Mouse (Mus musculus) gastrocnemius, postnatal 4 days (tissue): ENCODE measurements around the gene Soat2. TPM values are rescaled to one million over a fixed set of nuclear protein-coding genes. Genes with fewer than 3 reads are reported as not detected.
"Not testable (repeated sequence)": the region's sequence is repeated elsewhere in the genome, so short reads cannot be mapped to it uniquely, and the experiment has no call there.

ENCODE experiments used
- DNase-seq, 2 experiments: peaks; one replicate each; pipeline ENCODE4 v3.0.0; 2021 to 2022; ENCODE audit warnings: low spot score in 2 of 2, mixed read lengths in 2 of 2
- total RNA-seq, 2 experiments: library from RNA; stranded (reverse); gene quantifications; 2 replicates each; pipeline ENCODE4 v1.2.3; 2021

Gene Soat2
- total RNA-seq, 2 experiments from 2014 or later = 0.18 to 0.39 TPM

DNA sequence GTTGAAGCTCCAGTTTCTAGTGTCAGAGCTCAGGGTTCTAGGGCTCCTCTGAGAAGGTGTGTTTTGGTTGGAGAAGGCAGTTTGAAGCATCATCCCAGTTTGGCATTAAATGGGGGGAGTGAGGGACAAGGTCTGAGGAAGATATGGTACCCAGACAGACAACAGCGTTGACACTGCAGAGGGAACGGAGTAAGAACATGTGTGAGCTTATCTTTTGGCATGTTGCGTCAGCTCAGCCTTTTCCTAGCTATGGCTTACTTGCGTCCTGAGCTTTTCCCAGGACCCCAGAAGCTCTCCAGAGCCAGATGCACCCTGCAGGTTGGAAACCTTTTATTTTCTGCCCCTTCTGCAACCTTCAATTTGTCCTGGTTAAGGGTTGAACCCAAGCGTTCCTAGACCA lies 4.2 kb upstream of the Soat2 start:
- no peak for DNase-seq

DNA sequence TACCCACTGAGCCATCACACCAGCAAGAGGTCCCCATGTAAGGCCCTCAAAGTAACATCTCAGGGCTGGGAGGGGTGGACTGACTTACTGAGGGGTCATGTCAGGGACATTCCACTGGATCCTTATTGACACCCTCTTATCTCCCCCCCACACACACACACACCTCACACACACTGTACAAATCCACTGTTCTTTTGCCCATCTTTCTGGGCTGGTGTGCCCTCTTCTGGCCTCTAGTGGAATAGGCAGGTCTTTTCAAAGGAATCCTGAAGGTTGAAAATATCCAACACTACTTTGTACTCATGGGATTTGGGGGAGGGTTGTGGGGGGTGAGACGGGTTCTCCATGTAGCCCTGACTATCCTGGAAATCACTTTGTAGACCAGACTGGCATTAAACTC lies 3.4 kb upstream of the Soat2 start:
- DNase-seq = peak in 1 of 2 experiments; percentile 49

DNA sequence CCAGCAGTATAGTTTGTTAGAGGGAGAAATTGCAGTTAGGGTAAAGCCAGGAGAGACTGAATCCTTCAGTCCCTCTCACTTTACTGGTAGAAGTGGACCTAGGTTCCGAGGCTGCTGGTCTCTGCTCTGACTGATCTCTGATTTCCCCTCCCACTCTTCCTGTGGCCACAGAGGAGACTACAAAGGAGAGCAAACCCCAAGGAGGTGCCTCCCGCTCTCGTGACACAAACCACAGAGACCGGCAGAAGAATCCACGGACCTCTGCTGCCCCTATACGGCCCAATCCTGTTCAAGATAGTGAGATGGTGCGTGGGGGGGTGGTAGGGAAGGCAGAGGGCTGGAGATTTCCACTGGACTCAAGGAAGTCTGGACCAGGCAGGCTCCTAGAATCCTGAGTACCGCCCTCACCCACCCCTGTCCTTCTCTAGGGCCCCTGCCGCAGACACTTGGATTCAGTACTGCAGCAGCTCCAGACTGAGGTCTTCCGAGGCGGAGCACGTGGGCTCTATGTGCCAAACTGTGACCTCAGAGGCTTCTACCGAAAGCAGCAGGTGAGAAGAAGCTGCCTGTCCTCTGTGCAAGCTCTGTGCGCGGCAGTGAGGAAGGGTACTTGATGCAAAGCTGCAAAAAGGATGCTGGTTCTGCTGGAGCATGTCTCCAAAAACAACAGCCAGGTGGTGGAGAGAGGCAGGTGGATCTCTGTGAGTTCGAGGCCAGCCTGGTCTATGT lies 2.5 kb upstream of the Soat2 start:
- no peak for DNase-seq

DNA sequence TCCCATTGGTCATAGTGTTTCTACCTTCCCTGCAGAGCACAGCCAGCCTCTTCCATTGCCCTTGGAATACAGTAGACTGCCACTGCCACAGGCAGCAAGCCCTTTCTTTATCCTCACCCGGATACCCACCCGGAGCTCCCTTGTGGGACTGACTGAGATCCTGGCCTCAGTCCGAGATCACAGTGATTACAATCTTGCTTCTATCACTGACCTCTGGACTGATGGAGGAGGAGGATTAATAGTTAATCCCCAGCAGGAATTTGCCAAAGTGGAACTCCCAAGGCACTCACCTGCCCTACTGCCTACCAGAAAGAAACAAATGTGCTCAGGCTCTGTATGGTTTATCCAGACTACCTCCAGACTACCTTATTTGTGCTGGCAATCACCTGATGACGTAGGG lies 765 bp upstream of the Soat2 start:
- DNase-seq = no peak

DNA sequence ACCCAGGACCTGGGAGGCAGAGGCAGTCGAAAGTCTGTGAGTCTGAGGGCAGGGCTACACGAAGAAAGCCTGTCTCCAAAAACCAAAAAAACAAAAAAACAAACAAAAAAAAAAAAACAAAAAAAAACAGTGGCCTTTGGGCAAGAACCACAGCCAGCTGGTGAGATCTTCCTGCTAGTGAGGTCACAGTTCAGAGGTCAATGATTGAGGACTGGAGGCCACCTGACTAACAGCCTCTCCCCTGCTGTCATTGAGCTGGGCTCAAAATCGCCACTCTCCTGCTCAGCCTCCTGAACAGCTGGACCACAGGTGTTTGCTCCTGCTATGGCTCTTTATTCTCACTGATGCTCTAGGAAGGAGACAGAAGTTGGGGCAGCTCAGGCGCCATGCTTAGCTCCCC lies 2.3 kb downstream of the Soat2 start:
- no peak for DNase-seq

DNA sequence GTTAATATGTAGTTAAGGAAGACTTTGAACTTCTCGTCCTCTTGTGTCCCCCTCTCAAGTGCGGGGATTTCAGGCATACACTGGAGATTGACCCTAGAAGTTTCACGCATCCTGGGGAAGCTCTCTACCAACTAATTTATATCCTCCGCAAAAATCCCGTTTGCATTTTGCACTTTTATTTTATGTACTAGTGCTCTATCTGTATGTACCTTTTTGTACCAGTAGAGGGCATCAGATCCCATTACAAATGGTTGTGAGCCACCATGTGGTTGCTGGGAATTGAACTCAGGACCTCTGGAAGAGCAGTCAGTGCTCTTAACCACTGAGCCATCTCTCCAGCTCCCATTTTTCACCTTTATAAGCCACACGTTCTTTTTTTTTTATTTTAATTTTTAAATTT lies 4.7 kb downstream of the Soat2 start:
- DNase-seq = not testable (repeated sequence)

DNA sequence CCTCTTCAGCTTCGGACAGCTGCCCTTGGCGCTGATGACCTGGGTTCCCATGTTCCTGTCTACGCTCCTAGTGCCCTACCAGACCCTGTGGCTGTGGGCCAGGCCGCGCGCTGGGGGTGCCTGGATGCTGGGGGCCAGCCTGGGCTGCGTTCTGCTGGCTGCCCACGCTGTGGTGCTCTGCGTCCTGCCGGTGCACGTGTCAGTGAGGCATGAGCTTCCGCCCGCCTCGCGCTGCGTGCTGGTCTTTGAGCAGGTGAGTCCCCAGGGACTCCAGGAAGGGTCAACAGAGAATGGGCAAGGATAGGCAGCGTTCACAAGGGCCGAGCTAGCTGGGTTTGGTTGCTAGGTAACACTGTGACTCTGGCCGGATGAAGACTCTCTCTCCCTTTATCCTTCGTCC lies 6.5 kb downstream of the Soat2 start:
- DNase-seq = no peak

DNA sequence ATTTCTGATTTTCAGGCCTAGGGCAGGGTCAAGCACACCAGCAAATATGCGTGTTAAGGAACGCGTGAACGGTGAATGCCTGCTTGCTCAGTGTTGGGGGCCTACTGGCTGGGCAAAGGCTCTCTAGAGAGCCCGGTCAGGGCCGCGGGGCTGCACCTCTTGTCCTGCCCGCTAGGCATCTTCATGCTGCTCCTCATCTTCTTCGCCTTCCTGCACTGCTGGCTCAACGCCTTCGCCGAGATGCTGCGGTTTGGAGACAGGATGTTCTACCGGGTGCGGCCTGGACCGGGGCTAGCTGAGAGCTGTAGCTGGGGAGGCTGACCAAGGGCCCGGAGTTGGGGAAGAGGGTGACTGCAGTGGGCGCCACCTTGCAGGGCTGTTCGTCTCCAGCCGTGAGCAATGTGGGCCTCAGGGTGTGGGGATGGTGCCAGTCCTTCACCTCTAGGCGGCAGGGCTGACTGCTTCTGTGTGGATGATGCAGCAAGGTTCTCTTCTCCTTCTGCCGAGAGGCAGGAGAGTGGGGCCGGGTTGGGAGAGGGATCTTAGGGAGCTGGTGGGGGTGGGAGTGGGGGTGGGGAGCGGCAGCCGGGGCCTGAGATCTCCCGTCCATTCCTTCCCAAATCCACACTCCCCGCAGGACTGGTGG lies 10.2 kb downstream of the Soat2 start:
- no peak for DNase-seq

DNA sequence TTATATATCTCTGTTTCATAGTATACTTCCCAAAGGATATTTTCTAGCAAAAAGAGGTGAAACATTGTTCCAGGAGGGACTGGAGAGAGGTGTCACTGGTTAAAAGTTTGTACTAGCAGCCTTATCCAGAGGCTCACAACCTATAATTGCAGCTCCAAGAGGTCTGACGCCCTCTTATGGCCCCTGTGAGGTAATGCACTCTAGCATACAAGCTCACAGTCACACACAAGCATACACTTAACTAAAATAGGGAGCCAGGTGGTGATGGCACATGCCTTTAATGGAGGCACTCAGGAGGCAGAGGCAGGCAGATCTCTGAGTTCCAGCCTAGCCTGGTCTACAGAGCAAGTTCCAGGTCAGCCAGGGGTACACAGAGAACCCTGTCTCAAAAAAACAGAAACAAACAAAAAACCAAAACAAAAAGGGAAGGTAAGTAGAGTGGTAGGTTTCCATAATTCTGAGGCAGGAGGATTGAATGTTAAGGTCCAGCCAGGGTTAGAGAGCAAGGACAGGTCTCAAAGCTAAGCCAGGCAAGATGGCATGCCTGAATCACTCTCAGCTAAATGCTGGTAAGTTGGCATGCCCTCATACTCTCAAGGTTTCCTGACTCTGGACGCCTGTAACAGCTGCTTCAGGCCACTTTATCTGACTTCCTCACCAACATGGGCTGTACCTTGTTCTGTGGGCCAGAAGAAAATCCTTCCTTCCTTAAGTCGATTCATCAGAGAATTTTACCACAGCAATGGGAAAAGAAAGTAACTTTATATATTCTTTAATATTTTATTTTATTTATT lies 13.8 kb downstream of the Soat2 start:
- no peak for DNase-seq

DNA sequence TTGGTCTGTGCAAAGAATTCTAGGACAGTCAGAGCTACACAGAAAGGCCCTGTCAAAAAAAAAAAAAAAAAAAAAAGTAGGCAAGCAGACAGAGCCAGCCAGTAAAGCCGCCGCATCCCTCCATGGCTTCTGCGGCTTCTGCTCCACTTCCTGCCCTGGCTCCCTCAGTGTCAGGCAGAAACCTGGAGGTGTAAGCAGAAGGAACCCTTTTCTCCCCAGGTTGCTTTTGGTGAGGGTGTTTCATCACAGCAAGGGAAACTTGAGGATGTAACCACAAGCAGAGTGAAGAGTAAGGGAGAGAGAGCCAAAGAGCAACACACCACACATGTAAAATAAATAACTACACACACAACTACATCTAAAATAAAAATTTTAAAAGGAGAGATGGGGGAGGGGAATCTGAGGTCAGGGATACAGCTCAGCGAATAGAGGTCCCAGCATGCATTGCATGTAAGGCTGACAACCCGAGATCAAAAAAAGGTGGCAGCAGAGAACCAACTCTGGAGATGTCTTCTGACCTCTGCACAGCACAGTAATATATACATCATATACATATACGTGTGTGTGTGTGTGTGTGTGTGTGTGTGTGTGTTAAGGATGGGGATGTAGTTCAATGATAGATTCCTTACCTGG lies 15.3 kb downstream of the Soat2 start:
- DNase-seq = no peak

DNA sequence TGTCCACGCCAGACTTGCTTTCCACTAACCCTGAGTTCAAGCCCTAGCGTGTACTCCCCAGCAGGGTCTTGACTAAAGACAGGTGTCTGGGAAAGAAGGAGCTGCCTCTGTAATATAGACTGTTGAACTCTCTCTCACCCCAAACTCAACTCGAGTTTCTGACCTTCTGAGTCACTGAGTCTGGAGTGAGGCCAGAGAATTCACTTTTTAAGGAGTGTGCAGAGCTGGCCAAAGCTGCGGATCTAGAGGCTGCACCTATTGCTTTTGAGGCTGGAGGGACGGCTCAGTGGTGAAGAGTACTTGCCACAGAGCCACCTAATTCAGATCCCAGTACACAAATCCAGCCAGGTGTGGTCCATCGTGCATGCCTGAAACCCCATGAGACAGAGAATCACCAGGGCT lies 17.3 kb downstream of the Soat2 start:
- no peak for DNase-seq

DNA sequence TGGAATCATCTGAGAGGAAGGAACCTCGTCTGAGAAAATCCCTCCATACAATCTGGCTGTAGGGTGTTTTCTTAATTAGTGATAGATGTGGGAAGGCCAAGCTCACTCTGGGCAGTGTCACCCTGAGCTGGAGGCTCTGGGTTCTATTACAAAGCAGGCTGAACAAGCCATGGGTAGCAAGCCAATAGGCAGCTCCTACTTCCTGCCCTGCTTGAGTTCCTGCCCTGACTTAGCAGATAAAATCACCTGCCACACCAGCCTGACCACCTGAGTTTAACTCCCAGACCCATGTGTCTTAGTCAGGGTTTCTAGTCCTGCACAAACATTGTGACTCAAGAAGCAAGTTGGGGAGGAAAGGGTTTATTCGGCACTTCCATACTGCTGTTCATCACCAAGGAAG lies 18.7 kb downstream of the Soat2 start:
- DNase-seq = no peak

DNA sequence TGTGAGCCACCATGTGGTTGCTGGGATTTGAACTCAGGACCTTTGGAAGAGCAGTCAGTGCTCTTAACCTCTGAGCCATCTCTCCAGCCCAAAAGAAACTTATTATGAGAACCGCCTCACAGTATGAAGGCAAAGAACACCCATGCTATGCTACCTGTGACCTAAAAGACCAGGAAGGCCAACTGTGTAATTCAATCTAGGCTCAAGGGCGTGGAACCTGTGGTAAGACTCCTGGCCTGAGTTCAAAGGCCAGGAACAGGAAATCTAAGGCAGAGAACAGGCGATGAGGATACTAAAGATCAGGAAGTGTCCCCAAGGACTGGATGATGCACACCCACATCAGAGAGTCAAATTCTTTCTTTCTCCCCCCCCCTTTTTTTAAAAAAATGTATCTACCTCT lies 23.3 kb downstream of the Soat2 start:
- no peak for DNase-seq

DNA sequence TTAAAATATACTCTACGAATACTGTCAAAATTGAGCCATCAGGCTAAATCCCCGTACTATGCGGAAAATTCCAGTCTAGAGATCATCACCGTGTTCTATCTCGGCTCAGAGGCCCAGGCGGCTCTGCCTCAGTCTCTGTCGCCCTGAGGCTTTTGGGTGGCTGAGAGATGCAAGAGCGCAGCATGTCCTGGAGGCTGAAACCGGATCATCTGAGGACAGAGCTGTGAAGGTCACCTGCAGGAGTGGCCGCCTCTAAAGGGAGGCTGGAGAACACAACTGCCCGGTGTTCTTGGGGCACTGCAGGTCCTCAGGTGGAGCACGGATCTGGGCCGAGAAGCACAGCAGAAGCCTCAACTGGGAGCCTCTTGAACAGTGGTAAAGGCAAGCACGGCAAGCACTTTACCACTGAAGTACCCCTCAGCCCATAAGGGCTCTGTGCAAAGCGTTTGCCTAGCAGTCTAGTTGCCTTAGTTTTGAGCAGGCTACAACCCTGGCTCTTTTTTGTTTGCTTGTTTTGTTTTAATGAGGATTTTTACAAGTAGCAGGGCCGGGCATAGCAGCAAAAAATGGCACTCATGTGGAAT lies 25.5 kb downstream of the Soat2 start:
- DNase-seq = no peak

DNA sequence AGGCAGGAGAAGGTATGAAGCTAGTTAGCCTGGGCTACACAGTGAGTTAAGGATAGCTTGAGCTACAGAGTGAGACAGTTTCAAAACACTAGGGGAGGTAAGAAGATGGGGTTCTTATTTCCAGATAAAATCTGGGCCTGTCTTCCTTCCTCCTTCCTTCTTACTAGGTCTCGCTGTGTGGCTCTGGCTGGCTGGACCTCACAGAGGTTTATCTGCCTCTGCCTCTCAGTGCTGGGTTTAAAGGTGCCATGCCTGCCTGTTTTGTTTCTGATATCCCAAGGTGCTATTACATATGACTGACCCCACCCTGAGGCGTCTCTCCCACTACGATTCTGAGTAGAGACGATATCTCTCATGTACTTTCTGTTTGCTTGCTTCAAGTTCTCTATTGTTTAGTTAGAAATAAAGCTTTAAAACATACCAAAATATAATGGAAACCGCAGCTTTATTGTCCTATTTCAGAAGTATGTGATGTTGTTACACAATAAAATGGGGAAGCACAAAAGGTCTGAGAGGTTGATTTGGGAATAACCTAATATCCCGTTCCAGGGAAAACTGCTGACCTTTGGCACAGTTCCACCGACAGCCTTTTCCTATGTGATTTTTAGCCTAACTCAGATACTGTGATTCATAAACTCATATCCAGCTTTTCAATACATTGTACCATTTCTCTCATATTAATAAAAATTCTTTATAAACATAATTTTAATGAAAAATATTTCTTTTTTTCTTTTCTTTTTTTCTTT lies 26.4 kb downstream of the Soat2 start:
- no peak for DNase-seq

DNA sequence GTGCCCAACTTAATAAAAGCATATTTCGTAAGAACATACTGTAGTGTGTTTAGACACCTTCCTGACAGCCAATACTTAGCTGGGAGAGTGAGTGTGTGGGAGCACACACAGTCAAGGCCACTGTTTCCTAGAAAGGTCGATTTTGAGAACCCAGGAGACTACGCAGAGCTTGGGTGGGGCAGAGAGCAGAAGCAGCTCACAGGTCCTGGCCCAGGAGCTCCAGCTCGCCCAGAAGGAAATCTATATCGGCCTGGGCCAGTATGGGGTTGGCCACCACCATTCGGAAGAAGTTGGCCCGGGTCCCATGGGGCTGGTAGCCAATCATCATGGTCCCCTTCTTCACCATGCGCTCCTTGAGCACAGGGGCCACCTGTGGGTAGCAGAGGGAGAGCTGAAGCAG lies 27.1 kb downstream of the Soat2 start:
- DNase-seq = no peak

DNA sequence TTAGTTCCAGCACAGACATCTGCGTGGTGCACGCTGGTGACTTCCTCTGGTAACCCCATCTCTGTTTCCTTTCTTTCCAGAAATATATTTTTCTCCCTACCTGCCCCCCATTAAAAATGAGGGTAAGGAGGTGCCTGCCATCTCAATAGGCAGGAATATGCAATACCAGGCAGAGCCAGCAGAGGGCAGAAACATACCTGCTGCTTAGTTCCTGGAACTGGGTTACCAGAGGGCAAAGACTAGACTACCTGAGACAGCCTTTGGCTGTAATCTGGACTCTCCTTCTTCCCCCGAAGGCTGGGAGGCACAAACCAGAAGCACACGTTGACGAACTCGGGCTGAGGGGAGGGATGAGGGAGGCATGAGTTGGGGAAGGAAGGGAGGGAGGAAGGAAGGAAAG lies 28.0 kb downstream of the Soat2 start:
- peak; percentile 43 to 62 for DNase-seq

DNA sequence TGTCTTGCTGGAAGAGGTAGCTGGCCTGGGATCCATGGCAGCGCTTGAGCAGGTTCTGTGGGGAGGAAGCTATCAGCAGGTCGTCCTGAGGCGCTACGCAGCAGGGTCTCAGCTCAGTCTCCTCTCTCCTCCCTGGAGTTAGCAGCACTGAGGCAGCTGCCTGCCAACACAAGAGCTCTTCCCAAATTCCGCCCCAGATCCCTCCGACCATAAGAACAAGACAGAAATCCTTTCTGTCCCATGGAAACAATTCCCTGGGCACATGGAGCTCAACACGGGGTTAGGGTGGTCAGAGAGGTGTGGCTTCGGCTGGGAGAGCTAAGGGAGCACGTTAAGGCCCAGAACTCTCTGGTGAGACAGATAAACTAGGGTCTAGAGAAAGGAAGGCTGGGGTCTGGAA lies 28.8 kb downstream of the Soat2 start:
- no peak for DNase-seq

DNA sequence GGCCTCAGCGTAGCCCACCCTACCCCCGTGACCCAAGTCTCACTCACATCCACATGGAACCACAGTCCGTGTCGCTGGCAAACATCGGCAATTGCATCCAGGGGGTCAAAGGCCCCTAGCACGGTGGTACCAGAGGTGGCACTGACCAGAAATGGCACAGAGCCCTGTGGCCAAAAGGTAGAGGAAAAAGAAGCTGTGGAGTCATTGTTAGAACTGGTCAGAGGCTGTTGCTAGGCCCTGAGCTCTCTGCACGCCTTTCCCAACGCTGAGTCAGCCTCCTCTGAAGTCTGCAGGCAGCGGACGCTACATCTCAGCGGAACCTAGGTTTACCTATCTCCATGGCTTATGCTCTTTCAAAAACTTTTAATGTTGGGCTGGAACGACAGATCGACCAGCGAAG lies 29.6 kb downstream of the Soat2 start:
- DNase-seq = no peak

DNA sequence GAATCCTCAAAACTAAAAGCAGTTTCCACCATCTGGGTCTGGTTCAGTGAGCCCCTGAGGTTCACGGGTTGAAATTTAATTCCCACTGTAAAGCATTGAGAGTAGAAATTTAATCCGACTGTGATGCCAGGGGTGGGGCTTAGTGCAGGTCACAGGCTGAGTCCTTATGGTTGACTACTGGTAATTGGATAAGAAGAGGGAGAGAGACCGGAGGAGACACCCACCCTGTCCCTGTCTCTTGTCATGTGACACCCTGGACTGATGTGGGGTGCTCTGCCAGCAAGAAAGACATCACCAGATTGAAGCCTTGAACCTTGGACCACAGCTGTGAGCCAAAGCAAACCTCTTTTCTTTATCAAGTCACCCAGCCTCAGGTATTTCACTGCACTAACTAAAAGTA lies 32.8 kb downstream of the Soat2 start:
- no peak for DNase-seq

DNA sequence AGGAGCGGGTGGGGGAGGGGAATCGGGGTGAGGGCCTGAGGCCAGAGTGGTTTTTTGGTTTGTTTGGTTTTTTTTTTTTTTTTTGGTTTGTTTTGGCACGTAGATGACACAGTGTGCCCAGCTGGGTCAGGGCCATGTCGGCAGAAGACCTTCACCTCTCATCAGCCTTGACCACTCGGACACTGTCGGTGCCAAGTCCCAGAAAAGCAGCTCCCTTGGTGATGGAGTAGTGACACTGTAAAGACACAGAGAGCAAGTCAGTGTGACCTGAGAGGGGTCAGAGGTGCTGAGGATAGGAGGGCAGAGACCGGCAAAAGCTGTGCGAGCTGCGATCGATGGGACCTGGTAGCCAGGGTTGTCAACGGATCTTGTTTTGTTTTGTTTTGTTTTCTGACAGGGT lies 35.9 kb downstream of the Soat2 start:
- no peak for DNase-seq
